Mouse (Mus musculus): ENCODE data around the gene Trip10.

GRCm38 (mm10) chr17:57243650-57244370 lies 5.4 kb upstream of the Trip10 start:
- TF ChIP-seq POLR2A (IDR thresholded peaks at IDR 0.05; ENCODE audit: insufficient read length, low read depth), result no peak
- no peak for TF ChIP-seq TCF12 (IDR thresholded peaks at IDR 0.05; ENCODE audit: insufficient read depth, poor library complexity, severe bottlenecking)
- no peak for TF ChIP-seq MAX (IDR thresholded peaks at IDR 0.05; ENCODE audit: low read depth)
- no peak for TF ChIP-seq CEBPB (IDR thresholded peaks at IDR 0.05; ENCODE audit: insufficient read depth, poor library complexity, severe bottlenecking)
- no peak for TF ChIP-seq POLR2AphosphoS2 (IDR thresholded peaks at IDR 0.05; ENCODE audit: insufficient read length, low read depth)
- no peak for TF ChIP-seq E2F4 (IDR thresholded peaks at IDR 0.05; ENCODE audit: insufficient read depth)
